Mouse (Mus musculus) forebrain, postnatal 0 days (tissue): ENCODE measurements around the gene Gdpd5. TPM values are rescaled to one million over a fixed set of nuclear protein-coding genes. Genes with fewer than 3 reads are reported as not detected.

Experiments
- ATAC-seq: fragments of 200-750 bp; cut with Nextera tagmentation; 2 replicates; pipeline ENCODE4 v1.8.0; 2017; ENCODE audit warnings: mild to moderate bottlenecking, moderate library complexity
- DNase-seq: peaks from one replicate; pipeline ENCODE4 v3.0.0-alpha.2; 2015
- H3K27ac ChIP-seq: fragments of 300-500 bp; sonication (generic); 2 replicates; pipeline ENCODE4 v1.5.1; 2014; ENCODE audit warnings: low read depth, mild to moderate bottlenecking, antibody characterized with exemption, low read length, moderate library complexity, mixed read lengths
- H3K27me3 ChIP-seq: fragments of 300-500 bp; sonication (generic); 2 replicates; pipeline ENCODE4 v1.6.1; 2014; ENCODE audit warnings: mild to moderate bottlenecking, low read length, mixed read lengths; ENCODE audit not compliant: insufficient read depth
- H3K36me3 ChIP-seq: fragments of 300-500 bp; sonication (generic); 2 replicates; pipeline ENCODE4 v1.6.1; 2014; ENCODE audit warnings: mild to moderate bottlenecking, moderate library complexity; ENCODE audit not compliant: insufficient read depth
- H3K4me1 ChIP-seq: fragments of 300-500 bp; sonication (generic); 2 replicates; pipeline ENCODE4 v1.6.1; 2014; ENCODE audit warnings: antibody characterized with exemption; ENCODE audit not compliant: insufficient read depth
- H3K4me2 ChIP-seq: fragments of 300-500 bp; sonication (generic); 2 replicates; pipeline ENCODE4 v1.6.1; 2014; ENCODE audit warnings: low read depth, mild to moderate bottlenecking, moderate library complexity
- H3K4me3 ChIP-seq: fragments of 300-500 bp; sonication (generic); 2 replicates; pipeline ENCODE4 v1.5.1; 2014; ENCODE audit warnings: low read depth, low read length, mixed read lengths
- H3K9ac ChIP-seq: fragments of 300-500 bp; sonication (generic); 2 replicates; pipeline ENCODE4 v1.6.1; 2014; ENCODE audit warnings: mild to moderate bottlenecking
- H3K9me3 ChIP-seq: fragments of 300-500 bp; sonication (generic); 2 replicates; pipeline ENCODE4 v1.6.1; 2016; ENCODE audit warnings: low read length
- CTCF ChIP-seq: sonication (generic); IDR thresholded peaks from 2 replicates; pipeline ENCODE4 v1.5.1; 2016; ENCODE audit warnings: antibody characterized with exemption, control low read depth, low read depth
- WGBS: fragments of 180-500 bp; shearing (Covaris S2); extraction: QIAGEN DNeasy Blood & Tissue Kit; methylation state at CpG from one replicate; pipeline ENCODE4 v1.1.7; 2014; 5-methylcytosine and 5-hydroxymethylcytosine counted together
- polyA plus RNA-seq: library from polyadenylated mRNA; unstranded; fragments of >200 nt; fragmentation: Nextera tagmentation; extraction: Ambion mirVana; gene quantifications from 2 replicates; pipeline ENCODE4 v1.2.1, GENCODE M21; 2015
- total RNA-seq: library from RNA; depleted of rRNA; stranded (reverse); fragments of >200 nt; gene quantifications from 2 replicates; pipeline ENCODE4 v1.2.3, GENCODE M21; 2014; rRNA removed

Gene Gdpd5
- total and polyA plus RNA-seq, 2 experiments from 2014 or later, result 38.2 to 41.2 TPM

GRCm38 (mm10) chr7:99510087-99510501, 128.9 kb downstream of the Gdpd5 start:
- Histone ChIP-seq H3K4me1 (peaks cover 5% of the 10 kb centered on the region; the same call in 1 of the 2 replicates), H3K4me3 (no peak overlapping the region), H3K4me2 (peak overlapping the region; percentile 29), H3K27me3 (no peaks in the 10 kb centered on the region), H3K27ac (peak overlapping the region; percentile 62; the same call in 1 of the 2 replicates), H3K36me3 (no peaks in the 10 kb centered on the region), H3K9ac (peak overlapping the region; percentile 19; the same call in 1 of the 2 replicates), H3K9me3 (no peaks in the 10 kb centered on the region)
- peak; percentile 98 for ATAC-seq
- DNase-seq, result peak; percentile 68
- WGBS, result 6% methylated on average over 8 of the region's 8 CpGs
- TF ChIP-seq CTCF, result no peak

Other genes with a start within 250 kb of the Gdpd5 start
- 18.8 and 19.5 TPM in 2 replicates for gene Uvrag, start 240.3 kb upstream of the Gdpd5 start, total RNA-seq
- 14.8 and 18.6 TPM in 2 replicates for gene Uvrag, start 240.3 kb upstream of the Gdpd5 start, polyA plus RNA-seq
- 37.1 and 41.3 TPM in 2 replicates for gene Dgat2, start 198.7 kb upstream of the Gdpd5 start, total RNA-seq
- gene Dgat2, start 198.7 kb upstream of the Gdpd5 start, polyA plus RNA-seq, result 37.2 and 41.3 TPM in 2 replicates
- 0.24 and 0.31 TPM in 2 replicates for gene Mogat2, start 142.8 kb upstream of the Gdpd5 start, total RNA-seq
- 0.18 and 0.23 TPM in 2 replicates for gene Mogat2, start 142.8 kb upstream of the Gdpd5 start, polyA plus RNA-seq
- gene Map6, start 114.0 kb upstream of the Gdpd5 start, total RNA-seq, result 187 and 234 TPM in 2 replicates
- 71.9 and 98.0 TPM in 2 replicates for gene Map6, start 114.0 kb upstream of the Gdpd5 start, polyA plus RNA-seq
- 127 and 160 TPM in 2 replicates for gene Serpinh1, start 28.2 kb upstream of the Gdpd5 start, total RNA-seq
- 117 and 121 TPM in 2 replicates for gene Serpinh1, start 28.2 kb upstream of the Gdpd5 start, polyA plus RNA-seq
- gene Klhl35, start 84.6 kb downstream of the Gdpd5 start, total RNA-seq, result 3.8 and 4.5 TPM in 2 replicates
- gene Klhl35, start 84.6 kb downstream of the Gdpd5 start, polyA plus RNA-seq, result 3.1 and 3.4 TPM in 2 replicates
- gene Rps3, start 102.3 kb downstream of the Gdpd5 start, total RNA-seq, result 1,114 and 1,634 TPM in 2 replicates
- gene Rps3, start 102.3 kb downstream of the Gdpd5 start, polyA plus RNA-seq, result 543 and 688 TPM in 2 replicates
- gene Arrb1, start 154.1 kb downstream of the Gdpd5 start, total RNA-seq, result 88.0 and 102 TPM in 2 replicates
- 10.3 and 13.0 TPM in 2 replicates for gene Arrb1, start 154.1 kb downstream of the Gdpd5 start, polyA plus RNA-seq
- 0.86 and 1.5 TPM in 2 replicates for gene Tpbgl, start 245.7 kb downstream of the Gdpd5 start, total RNA-seq
- 1.8 and 2.1 TPM in 2 replicates for gene Tpbgl, start 245.7 kb downstream of the Gdpd5 start, polyA plus RNA-seq